Mouse (Mus musculus) neural tube, embryonic 15.5 days (tissue): ENCODE data around the gene Clasp1. TPM values are rescaled to one million over a fixed set of nuclear protein-coding genes. Genes with fewer than 3 reads are reported as not detected.
"Not testable (repeated sequence)": the region's sequence is repeated elsewhere in the genome, so short reads cannot be mapped to it uniquely, and the experiment has no call there.

ENCODE experiments used
- ATAC-seq: fragments of 200-750 bp; cut with Nextera tagmentation; 2 replicates; pipeline ENCODE4 v1.8.0; 2017; ENCODE audit warnings: mild to moderate bottlenecking, moderate TSS enrichment, moderate library complexity; ENCODE audit not compliant: low FRiP score
- H3K27ac ChIP-seq: fragments of 300-500 bp; sonication (generic); replicated peaks from 2 replicates; pipeline ENCODE4 v1.5.1; 2015; ENCODE audit warnings: mild to moderate bottlenecking, inconsistent platforms
- H3K27me3 ChIP-seq: fragments of 300-500 bp; sonication (generic); replicated peaks from 2 replicates; pipeline ENCODE4 v1.6.1; 2015; ENCODE audit warnings: inconsistent platforms
- H3K36me3 ChIP-seq: fragments of 300-500 bp; sonication (generic); 2 replicates; pipeline ENCODE4 v1.6.1; 2015; ENCODE audit warnings: inconsistent platforms
- H3K4me1 ChIP-seq: fragments of 300-500 bp; sonication (generic); 2 replicates; pipeline ENCODE4 v1.6.1; 2015; ENCODE audit warnings: inconsistent platforms
- H3K4me2 ChIP-seq: fragments of 300-500 bp; sonication (generic); 2 replicates; pipeline ENCODE4 v1.6.1; 2015; ENCODE audit warnings: inconsistent platforms, mild to moderate bottlenecking, moderate library complexity
- H3K4me3 ChIP-seq: fragments of 300-500 bp; sonication (generic); replicated peaks from 2 replicates; pipeline ENCODE4 v1.5.1; 2015; ENCODE audit warnings: mild to moderate bottlenecking, inconsistent platforms
- H3K9ac ChIP-seq: fragments of 300-500 bp; sonication (generic); replicated peaks from 2 replicates; pipeline ENCODE4 v1.6.1; 2015; ENCODE audit warnings: mild to moderate bottlenecking, inconsistent platforms
- H3K9me3 ChIP-seq: fragments of 300-500 bp; sonication (generic); replicated peaks from 2 replicates; pipeline ENCODE4 v1.6.1; 2016; ENCODE audit warnings: inconsistent platforms
- WGBS: fragments of 180-500 bp; shearing (Covaris S2); methylation state at CpG from one replicate; pipeline ENCODE4 v1.1.7; 2015; ENCODE audit warnings: mixed read lengths; 5-methylcytosine and 5-hydroxymethylcytosine counted together
- polyA plus RNA-seq: library from polyadenylated mRNA; unstranded; fragments of >200 nt; fragmentation: Nextera tagmentation; extraction: Ambion mirVana; gene quantifications from 2 replicates; pipeline ENCODE4 v1.2.1, GENCODE M21; 2015

Clasp1 gene
- polyA plus RNA-seq, 1 experiment from 2014 or later, result 88.1 TPM

DNA sequence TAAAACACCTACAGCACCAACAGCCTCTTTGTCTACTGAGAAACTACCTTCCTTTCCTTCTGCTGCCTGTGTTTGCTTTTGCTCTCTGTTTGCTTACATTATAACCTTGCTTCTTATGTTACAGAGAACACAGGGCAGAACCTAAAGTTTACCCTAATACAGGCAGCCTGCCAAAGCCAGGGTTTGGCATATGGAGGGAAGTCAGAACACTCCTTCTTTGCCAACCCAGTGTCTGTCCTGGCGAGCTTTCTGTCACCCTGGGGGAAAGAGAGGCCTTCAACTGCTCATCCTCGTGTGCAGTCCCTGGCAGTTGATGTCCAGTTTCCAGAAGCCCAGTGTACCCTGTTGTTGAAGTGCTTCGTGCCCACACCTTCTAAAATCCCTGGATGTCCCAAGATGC is 209.5 kb downstream of the Clasp1 start:
- Histone ChIP-seq H3K4me3 (no peak overlapping the region), H3K4me1 (no peaks in the 10 kb centered on the region), H3K27me3 (no peaks in the 10 kb centered on the region), H3K27ac (no peak overlapping the region), H3K9me3 (no peaks in the 10 kb centered on the region), H3K9ac (no peak overlapping the region), H3K36me3 (peaks cover 72% of the 10 kb centered on the region), H3K4me2 (no peak overlapping the region)
- WGBS, result 87% methylated on average over 3 of the region's 3 CpGs
- ATAC-seq, result no peak

DNA sequence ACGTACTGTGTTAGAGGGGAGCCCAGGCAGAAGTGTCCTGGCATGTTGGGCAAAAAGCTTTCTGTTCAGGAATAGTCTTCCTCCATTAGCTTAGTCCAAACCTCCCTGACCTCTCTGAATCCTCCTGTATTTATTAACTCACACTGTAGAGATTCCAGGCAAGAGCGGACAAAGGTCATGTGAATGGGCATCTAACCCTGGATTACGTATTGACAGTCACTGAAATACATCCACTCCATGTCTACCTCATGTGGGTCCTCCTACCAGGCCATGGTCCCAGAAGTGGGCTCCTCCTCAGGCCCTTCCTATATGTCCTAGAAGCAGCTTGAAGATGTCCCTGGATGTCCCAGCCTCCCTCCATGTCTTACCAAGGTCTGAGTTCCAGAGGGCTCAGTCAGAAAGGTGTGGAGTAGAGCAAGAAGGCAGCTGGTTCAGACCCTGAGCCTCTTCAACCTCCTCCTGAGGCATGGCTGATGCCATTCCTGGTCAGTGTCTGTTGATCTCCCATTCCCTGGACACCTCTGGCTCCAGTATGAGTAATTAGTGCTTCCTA is 224.8 kb downstream of the Clasp1 start:
- Histone ChIP-seq H3K4me2 (no peak overlapping the region), H3K4me1 (no peaks in the 10 kb centered on the region), H3K4me3 (no peak overlapping the region), H3K9me3 (no peaks in the 10 kb centered on the region), H3K27ac (no peak overlapping the region), H3K36me3 (peaks cover 14% of the 10 kb centered on the region), H3K27me3 (no peaks in the 10 kb centered on the region), H3K9ac (no peak overlapping the region)
- no peak for ATAC-seq
- WGBS, result 87% methylated on average over 3 of the region's 3 CpGs

DNA sequence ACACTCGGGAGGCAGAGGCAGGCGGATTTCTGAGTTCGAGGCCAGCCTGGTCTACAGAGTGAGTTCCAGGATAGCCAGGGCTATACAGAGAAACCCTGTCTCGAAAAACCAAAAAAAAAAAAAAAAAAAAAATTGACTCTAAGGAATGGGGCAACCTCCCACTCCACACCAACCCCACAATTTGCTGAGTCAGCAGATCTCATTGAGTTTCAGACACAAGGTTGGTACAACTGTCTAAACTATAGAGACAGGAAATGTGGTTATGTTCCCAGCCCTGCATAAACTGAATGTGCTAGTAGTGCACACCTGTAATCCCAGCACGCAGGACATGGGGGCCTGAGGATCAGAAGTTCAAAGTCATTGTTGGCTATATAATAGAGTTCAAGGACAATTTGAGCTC is 232.2 kb downstream of the Clasp1 start:
- not testable (repeated sequence) for H3K27me3 ChIP-seq, H3K9me3 ChIP-seq, H3K27ac ChIP-seq, H3K4me3 ChIP-seq, H3K36me3 ChIP-seq, H3K4me1 ChIP-seq, H3K4me2 ChIP-seq, H3K9ac ChIP-seq, ATAC-seq
- WGBS, result 91% methylated on average over 5 of the region's 5 CpGs

DNA sequence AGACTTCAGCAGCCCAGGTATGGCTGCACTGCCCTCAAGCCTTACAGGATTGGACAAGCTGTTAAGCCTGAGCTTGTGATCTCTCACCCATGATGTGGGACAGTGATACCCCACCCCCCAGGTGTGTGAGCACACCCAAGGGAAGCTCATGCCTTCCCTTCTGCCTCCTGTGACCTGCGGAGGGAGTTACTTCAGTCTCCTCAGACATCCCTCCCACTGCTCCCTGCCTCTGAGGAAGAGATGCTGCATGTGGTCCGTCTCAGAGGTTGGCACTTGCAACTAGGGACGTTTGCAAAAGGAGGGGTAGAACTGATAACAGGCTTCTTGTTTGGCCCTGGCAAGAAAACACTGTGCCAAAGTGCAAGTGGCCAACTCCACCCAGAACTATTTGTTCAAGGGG is 234.0 kb downstream of the Clasp1 start:
- Histone ChIP-seq H3K36me3 (no peaks in the 10 kb centered on the region), H3K27me3 (peaks cover 12% of the 10 kb centered on the region; the same call in 1 of the 2 replicates), H3K4me3 (no peak overlapping the region), H3K9ac (no peak overlapping the region), H3K4me2 (no peak overlapping the region), H3K4me1 (peaks cover 5% of the 10 kb centered on the region), H3K27ac (no peak overlapping the region), H3K9me3 (no peaks in the 10 kb centered on the region)
- WGBS, result 61% methylated on average over 3 of the region's 3 CpGs
- ATAC-seq, result no peak

GRCm38 (mm10) chr1:118625461-118625860 is 236.6 kb downstream of the Clasp1 start:
- no peak overlapping the region for H3K4me3 ChIP-seq
- H3K4me1 ChIP-seq, result peaks cover 13% of the 10 kb centered on the region
- no peak overlapping the region for H3K4me2 ChIP-seq
- peaks cover 25% of the 10 kb centered on the region; the same call in 1 of the 2 replicates for H3K27me3 ChIP-seq
- no peaks in the 10 kb centered on the region for H3K36me3 ChIP-seq
- no peaks in the 10 kb centered on the region for H3K9me3 ChIP-seq
- H3K9ac ChIP-seq, result no peak overlapping the region
- no peak for ATAC-seq
- no peak overlapping the region for H3K27ac ChIP-seq
- WGBS, result 26% methylated on average over 6 of the region's 6 CpGs

DNA sequence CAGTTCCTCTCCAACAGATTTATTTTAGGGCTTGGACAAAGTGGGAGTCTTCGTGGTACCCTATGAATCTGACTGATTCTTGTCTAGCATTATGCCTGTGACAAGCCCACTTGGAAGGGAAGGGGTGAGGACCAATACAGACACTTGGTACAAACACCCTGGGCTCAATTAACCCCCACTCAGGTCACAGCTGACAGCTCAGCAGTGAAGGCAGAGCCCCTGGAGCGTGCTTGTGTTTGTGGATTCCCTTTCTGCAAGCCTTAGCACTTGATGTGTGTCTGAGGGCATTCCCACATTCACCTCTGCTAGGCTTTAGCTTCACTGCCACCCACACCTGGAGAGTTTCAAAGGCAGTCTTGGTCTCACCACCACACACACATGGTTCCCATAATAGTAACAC is 237.1 kb downstream of the Clasp1 start:
- Histone ChIP-seq H3K4me3 (no peak overlapping the region), H3K36me3 (no peaks in the 10 kb centered on the region), H3K27ac (no peak overlapping the region), H3K27me3 (peaks cover 28% of the 10 kb centered on the region; the same call in 1 of the 2 replicates), H3K9me3 (no peaks in the 10 kb centered on the region), H3K9ac (no peak overlapping the region), H3K4me1 (peaks cover 13% of the 10 kb centered on the region), H3K4me2 (no peak overlapping the region)
- ATAC-seq, result no peak
- 62% methylated on average over 2 of the region's 2 CpGs for WGBS

GRCm38 (mm10) chr1:118626452-118626851 is 237.6 kb downstream of the Clasp1 start:
- H3K9me3 ChIP-seq, result no peaks in the 10 kb centered on the region
- WGBS, result 84% methylated on average over 2 of the region's 2 CpGs
- peaks cover 13% of the 10 kb centered on the region for H3K4me1 ChIP-seq
- H3K36me3 ChIP-seq, result no peaks in the 10 kb centered on the region
- ATAC-seq, result no peak
- H3K4me3 ChIP-seq, result no peak overlapping the region
- H3K27me3 ChIP-seq, result peaks cover 28% of the 10 kb centered on the region; the same call in 1 of the 2 replicates
- no peak overlapping the region for H3K4me2 ChIP-seq
- no peak overlapping the region for H3K9ac ChIP-seq
- no peak overlapping the region for H3K27ac ChIP-seq

- Histone ChIP-seq H3K4me3 (peak within 1 kb of the TSS; percentile 58), H3K9ac (peak within 1 kb of the TSS; percentile 58), H3K4me2 (peak within 1 kb of the TSS; percentile 99), H3K4me1 (peaks cover 13% of the 10 kb centered on the region), H3K27ac (no peak within 1 kb of the TSS), H3K36me3 (no peaks in the 10 kb centered on the region), H3K27me3 (peaks cover 28% of the 10 kb centered on the region; the same call in 1 of the 2 replicates), H3K9me3 (no peaks in the 10 kb centered on the region)
- peak; percentile 87 for ATAC-seq
- under 1% methylated on average over 48 of the region's 48 CpGs for WGBS
Measured at GRCm38 (mm10) chr1:118627781-118628464, 239.1 kb downstream of the Clasp1 start, which contains the start of gene Tfcp2l1. Gene Tfcp2l1, plus strand, starts transcription at chr1:118627945.

- Histone ChIP-seq H3K9me3 (no peaks in the 10 kb centered on the region), H3K4me3 (no peak overlapping the region), H3K9ac (no peak overlapping the region), H3K4me2 (no peak overlapping the region), H3K4me1 (peaks cover 1% of the 10 kb centered on the region), H3K36me3 (no peaks in the 10 kb centered on the region), H3K27me3 (peaks cover 9% of the 10 kb centered on the region; the same call in 1 of the 2 replicates), H3K27ac (no peak overlapping the region)
- WGBS, result 85% methylated on average over 4 of the region's 4 CpGs
- ATAC-seq, result no peak
Measured at GRCm38 (mm10) chr1:118633415-118633980, 244.6 kb downstream of the Clasp1 start.

DNA sequence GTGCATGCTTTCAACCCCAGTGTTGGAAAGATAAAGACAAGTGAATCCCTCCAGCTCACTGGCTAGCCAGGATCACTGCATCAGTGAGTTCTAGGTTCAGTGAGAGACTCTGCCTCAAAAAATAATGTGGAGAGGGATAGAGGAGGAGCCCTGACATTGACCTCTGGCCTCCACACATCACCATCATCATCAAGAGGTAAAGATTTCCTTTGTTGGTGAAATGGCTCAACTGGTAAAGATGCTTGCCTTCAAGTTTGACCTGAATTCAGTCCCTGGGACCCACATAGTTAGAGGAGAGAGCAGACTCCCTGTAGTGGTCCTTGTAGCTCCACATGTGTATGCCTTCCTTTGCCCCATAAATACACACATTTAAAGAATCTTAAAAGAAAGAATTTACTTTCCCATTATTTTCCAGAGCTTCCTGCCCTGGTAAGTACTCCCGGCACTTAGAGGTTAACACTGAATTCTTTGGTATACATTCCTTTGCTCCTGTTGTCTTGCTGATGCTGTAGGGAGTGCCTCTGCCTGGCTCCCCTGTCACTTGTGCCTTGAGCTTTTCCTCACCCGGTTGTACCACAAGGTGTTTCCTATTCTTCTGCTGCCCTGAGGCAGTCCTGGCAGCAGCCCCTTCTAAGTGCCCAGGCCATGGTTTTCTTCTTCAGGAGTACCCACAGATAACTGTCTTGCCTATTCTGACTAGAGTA is 253.6 kb downstream of the Clasp1 start:
- H3K4me3 ChIP-seq, result no peak overlapping the region
- no peak overlapping the region for H3K27ac ChIP-seq
- H3K36me3 ChIP-seq, result no peaks in the 10 kb centered on the region
- no peaks in the 10 kb centered on the region for H3K27me3 ChIP-seq
- no peaks in the 10 kb centered on the region for H3K9me3 ChIP-seq
- H3K4me2 ChIP-seq, result no peak overlapping the region
- ATAC-seq, result no peak
- no peak overlapping the region for H3K9ac ChIP-seq
- 63% methylated on average over 2 of the region's 2 CpGs for WGBS
- H3K4me1 ChIP-seq, result no peaks in the 10 kb centered on the region

- H3K36me3 ChIP-seq, result no peaks in the 10 kb centered on the region
- no peak overlapping the region for H3K4me2 ChIP-seq
- no peak for ATAC-seq
- 27% methylated on average over 9 of the region's 9 CpGs for WGBS
- no peak overlapping the region for H3K27ac ChIP-seq
- H3K9me3 ChIP-seq, result no peaks in the 10 kb centered on the region
- H3K4me3 ChIP-seq, result no peak overlapping the region
- no peaks in the 10 kb centered on the region for H3K4me1 ChIP-seq
- no peaks in the 10 kb centered on the region for H3K27me3 ChIP-seq
- no peak overlapping the region for H3K9ac ChIP-seq
Measured at GRCm38 (mm10) chr1:118643138-118643979, 254.5 kb downstream of the Clasp1 start.
